Mouse (Mus musculus) megakaryocyte, embryonic 14.5 days (primary cell): ENCODE results near the gene Apopt1. TPM values are rescaled to one million over a fixed set of nuclear protein-coding genes. Genes with fewer than 3 reads are reported as not detected.
A peak's percentile ranks its signal among the peaks of the same experiment; 100 is the strongest.

Source experiments
- H3K27me3 ChIP-seq: replicated peaks from 2 replicates; pipeline ENCODE3; 2012; ENCODE audit warnings: inconsistent platforms
- H3K36me3 ChIP-seq: replicated peaks from 2 replicates; pipeline ENCODE3; 2012; ENCODE audit warnings: low read length, inconsistent platforms, mixed read lengths
- H3K4me1 ChIP-seq: 2 replicates; pipeline ENCODE4 v1.6.1; 2012; ENCODE audit warnings: inconsistent platforms
- H3K4me3 ChIP-seq: replicated peaks from 2 replicates; pipeline ENCODE3; 2012; ENCODE audit warnings: moderate library complexity, mild to moderate bottlenecking, inconsistent platforms
- H3K9me3 ChIP-seq: 2 replicates; pipeline ENCODE4 v1.6.1; 2012; ENCODE audit warnings: inconsistent platforms
- FLI1 ChIP-seq: IDR thresholded peaks from 2 replicates; pipeline ENCODE4 v1.6.1; 2012; ENCODE audit warnings: low read length, inconsistent platforms, mixed read lengths
- GATA1 ChIP-seq: IDR thresholded peaks from 3 replicates; pipeline ENCODE4 v1.6.1; 2012; ENCODE audit warnings: mixed read lengths, low read length, inconsistent platforms, borderline replicate concordance
- polyA plus RNA-seq: library from polyadenylated mRNA; stranded (reverse); fragments of >175 nt; gene quantifications from 2 replicates; pipeline ENCODE4 v1.2.3, GENCODE M21; 2012; ENCODE audit warnings: low replicate concordance; ENCODE audit not compliant: insufficient read depth

The Apopt1 gene
- polyA plus RNA-seq, 1 experiment = 126 TPM

- no peak for TF ChIP-seq FLI1
- no peak for TF ChIP-seq GATA1
- Histone ChIP-seq H3K4me3 (peak overlapping the region; percentile 73), H3K27me3 (no peaks in the 10 kb centered on the region), H3K9me3 (peaks cover 5% of the 10 kb centered on the region), H3K36me3 (peaks cover 5% of the 10 kb centered on the region), H3K4me1 (peaks cover 75% of the 10 kb centered on the region)
Measured at GRCm38 (mm10) chr12:111756082-111756697, 43.1 kb downstream of the Apopt1 start.

GRCm38 (mm10) chr12:111756698-111757082, 43.6 kb downstream of the Apopt1 start:
- Histone ChIP-seq H3K36me3 (peaks cover 2% of the 10 kb centered on the region), H3K9me3 (peaks cover 3% of the 10 kb centered on the region), H3K27me3 (no peaks in the 10 kb centered on the region), H3K4me1 (peaks cover 80% of the 10 kb centered on the region), H3K4me3 (no peak overlapping the region)
- TF ChIP-seq GATA1 = no peak
- no peak for TF ChIP-seq FLI1

DNA sequence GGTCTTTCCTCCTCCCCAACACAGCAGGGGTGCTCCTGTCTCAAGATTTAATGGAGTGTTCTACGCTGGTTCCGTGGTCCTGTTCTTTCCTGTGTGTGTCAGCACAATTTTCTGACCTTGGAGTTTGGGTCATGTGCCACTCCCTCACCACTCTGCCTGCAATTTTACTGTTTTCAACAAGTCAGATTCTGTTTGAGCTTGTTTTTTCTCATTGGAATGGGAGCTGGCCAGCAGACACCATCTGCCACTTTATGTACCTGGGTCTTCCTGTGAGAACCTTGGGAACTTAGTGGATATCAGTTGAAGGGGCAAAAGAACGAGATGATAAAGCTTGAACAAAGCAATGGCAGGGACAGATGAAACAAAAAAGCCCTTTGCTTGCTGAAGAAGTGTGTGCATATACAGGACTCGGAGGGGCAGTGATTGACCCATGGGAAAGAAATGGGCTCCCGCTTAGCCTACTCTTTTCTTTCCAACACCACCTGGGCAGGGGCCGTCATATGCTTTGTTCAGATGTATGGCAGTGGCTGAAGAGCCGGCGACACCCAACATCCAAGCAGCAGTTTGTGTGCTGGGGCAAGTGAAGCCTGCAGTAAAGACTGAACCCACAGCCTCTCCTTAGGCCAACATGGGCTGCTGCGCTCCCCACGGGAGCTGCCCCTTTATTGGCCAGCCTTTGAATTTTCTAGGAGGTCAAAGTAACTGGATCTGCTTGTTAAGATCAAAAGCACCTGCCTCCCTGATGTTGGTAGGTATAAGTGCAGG, 44.7 kb downstream of the Apopt1 start:
- peak overlapping the region; percentile 99 for H3K4me3 ChIP-seq
- H3K4me1 ChIP-seq = peaks cover 87% of the 10 kb centered on the region
- no peak for TF ChIP-seq FLI1
- TF ChIP-seq GATA1 = no peak
- H3K9me3 ChIP-seq = no peaks in the 10 kb centered on the region
- no peaks in the 10 kb centered on the region for H3K27me3 ChIP-seq
- H3K36me3 ChIP-seq = peaks cover 6% of the 10 kb centered on the region

- Histone ChIP-seq H3K9me3 (no peaks in the 10 kb centered on the region), H3K36me3 (peaks cover 14% of the 10 kb centered on the region), H3K4me3 (peak within 1 kb of the TSS; percentile 99), H3K4me1 (peaks cover 89% of the 10 kb centered on the region), H3K27me3 (no peaks in the 10 kb centered on the region)
- no peak for TF ChIP-seq GATA1
- TF ChIP-seq FLI1 = no peak
Measured at GRCm38 (mm10) chr12:111758381-111759175, 45.5 kb downstream of the Apopt1 start, which contains the start of gene Klc1. TSS of gene Klc1 (plus strand) at chr12:111758849.

DNA sequence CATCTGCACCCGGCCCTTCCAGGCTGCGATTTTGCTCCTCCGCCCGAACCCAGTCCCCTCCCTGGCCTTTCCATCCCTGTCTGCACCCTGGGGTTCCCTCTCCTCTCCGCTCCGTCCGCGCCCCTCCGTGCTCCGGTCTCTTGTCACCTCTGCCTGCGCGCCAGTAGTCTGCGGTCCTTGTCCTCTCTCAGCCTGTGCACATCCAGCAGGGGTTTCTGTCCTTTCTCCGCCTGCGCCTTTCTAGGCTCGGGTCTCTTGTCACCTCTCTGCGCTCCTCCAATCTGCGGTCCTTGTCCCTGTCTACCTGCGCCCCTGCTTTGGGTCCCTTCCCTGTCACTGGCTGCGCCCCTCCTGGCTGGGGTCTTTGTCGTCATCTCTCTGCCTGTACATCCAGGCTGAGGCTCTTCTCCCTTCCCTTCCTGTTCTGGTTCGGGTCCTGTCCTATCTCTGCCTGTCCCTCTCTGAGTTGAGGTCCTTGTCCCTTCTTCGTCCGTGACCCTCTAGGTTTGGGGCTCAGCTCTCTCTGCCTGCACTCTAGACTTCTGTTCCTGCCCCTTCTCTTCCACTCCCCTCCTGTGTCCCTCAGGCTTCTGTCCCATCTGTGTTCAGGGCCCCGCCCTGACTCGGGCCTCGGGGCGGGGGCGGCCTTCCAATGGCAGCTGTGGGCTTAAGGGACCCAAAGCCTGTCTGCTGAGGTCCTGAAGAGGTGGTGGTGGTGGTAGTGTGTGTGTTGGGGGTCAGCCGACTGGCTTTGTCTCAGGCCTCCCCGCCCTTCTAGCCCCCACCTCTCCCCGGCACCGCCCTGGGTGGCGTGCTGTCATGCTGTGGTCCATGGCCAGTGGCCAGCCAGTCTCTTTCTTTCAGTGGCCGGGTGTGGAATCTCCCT, 46.4 kb downstream of the Apopt1 start:
- Histone ChIP-seq H3K4me1 (peaks cover 93% of the 10 kb centered on the region), H3K36me3 (peaks cover 20% of the 10 kb centered on the region), H3K27me3 (no peaks in the 10 kb centered on the region), H3K9me3 (no peaks in the 10 kb centered on the region), H3K4me3 (peak overlapping the region; percentile 99)
- TF ChIP-seq GATA1 (no peak), FLI1 (no peak)

DNA sequence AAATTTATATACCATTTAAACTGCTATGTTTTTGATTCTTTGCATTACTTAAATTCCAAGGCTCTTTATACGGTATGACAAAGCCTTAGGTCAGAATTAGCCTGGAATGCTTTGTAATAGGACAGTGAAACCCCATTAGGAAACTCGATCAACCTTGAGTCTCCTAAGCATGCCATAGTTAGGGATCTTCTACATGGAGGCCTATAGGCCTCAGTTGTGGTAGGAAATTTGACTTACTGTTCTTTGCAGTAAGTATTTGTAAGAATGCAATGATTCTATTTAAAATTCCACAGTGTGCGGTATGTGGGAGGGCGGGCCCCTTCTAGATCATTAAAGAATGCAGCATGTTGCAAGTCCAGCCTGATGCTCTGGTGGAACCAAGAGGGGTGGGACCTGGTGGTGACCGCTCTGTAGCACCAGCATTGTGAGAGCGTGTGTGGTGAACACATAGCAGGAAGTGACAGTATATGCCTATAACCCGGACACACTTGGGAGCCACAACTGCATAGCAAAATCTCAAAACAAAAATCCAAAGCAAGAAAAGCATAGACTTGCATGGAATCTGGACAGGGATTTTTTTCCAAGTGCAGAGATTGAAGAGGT, 47.3 kb downstream of the Apopt1 start:
- H3K4me1 ChIP-seq = peaks cover 83% of the 10 kb centered on the region
- H3K27me3 ChIP-seq = no peaks in the 10 kb centered on the region
- TF ChIP-seq FLI1 = no peak
- no peak for TF ChIP-seq GATA1
- no peaks in the 10 kb centered on the region for H3K9me3 ChIP-seq
- peak overlapping the region; percentile 99 for H3K4me3 ChIP-seq
- peaks cover 22% of the 10 kb centered on the region for H3K36me3 ChIP-seq

- peaks cover 83% of the 10 kb centered on the region for H3K4me1 ChIP-seq
- no peak for TF ChIP-seq FLI1
- no peak for TF ChIP-seq GATA1
- no peaks in the 10 kb centered on the region for H3K27me3 ChIP-seq
- H3K4me3 ChIP-seq = peak overlapping the region; percentile 57
- no peaks in the 10 kb centered on the region for H3K9me3 ChIP-seq
- H3K36me3 ChIP-seq = peaks cover 37% of the 10 kb centered on the region
Measured at GRCm38 (mm10) chr12:111762620-111763280, 49.7 kb downstream of the Apopt1 start.
